Mouse (Mus musculus) liver, postnatal 0 days (tissue): ENCODE results near the gene Spocd1.

Source experiments
- CTCF ChIP-seq: sonication (generic); IDR thresholded peaks from 2 replicates; pipeline ENCODE4 v1.5.1; 2016; ENCODE audit warnings: antibody characterized with exemption, low read depth
- EP300 ChIP-seq: IDR thresholded peaks from 2 replicates; pipeline ENCODE4 v1.6.1; 2016; ENCODE audit warnings: antibody characterized with exemption, low read depth, mild to moderate bottlenecking

DNA sequence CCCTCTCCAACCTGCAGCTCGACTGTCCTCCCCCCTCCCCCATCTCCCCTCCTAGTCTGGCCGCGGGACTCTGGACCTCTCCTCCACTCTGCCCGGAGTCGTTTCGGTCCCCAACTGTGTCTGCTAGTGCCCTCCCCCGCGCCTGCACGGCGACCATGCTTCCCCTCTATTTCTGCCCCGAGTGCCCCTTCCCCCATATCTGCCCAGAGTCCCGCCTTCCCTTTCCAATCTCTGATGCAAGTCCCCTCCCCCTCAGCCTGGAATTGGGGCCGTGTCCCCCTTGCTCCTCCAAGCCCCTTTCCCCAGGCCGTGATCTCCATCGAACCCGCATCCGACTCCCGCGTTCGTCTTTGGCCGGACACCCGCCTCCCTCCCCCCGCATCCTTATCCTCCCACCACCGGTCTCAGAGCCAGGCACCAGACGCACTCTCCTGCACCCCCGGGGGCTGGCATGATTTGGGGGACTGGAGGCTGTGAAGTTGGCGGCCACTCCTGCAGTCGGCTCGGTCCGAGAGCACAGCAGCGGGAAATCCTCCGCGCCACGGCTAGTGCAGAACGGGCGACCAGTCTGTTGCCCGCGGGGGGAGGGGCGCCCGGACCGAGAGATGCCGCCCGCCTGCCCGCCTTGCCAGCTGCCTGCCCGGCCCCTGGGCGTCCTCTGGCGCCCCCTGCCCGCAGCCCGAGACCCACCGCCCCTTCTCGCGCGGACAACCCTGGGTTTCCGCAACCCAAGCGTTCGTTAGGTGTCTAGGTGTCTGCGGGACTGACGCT, 56.8 kb downstream of the Spocd1 start:
- TF ChIP-seq CTCF, result peak; percentile 38
- TF ChIP-seq EP300, result no peak
